Comparison of ENCODE assay signal across 27 mouse cellular contexts in genomic region chr4:136439106-136439505, GRCm38 (mm10). TPM values are rescaled to one million over a fixed set of nuclear protein-coding genes. Genes with fewer than 3 reads are reported as not detected.
A peak's percentile ranks its signal among the peaks of the same experiment; 100 is the strongest.
DNase-seq lines count a peak whose midpoint lies in the region; ATAC-seq and TF ChIP-seq lines count a peak whose summit lies in the region.
"Had no signal": no experiment of that assay in that cellular context is flagged by ENCODE, and none has a peak within 500 bp of the region (broad histone marks: within the 10 kb centered on the region; RNA-seq: fewer than 3 reads in every experiment).

No protein-coding gene starts in this region.

- peaks cover 16% of the 10 kb centered on the region for H3K4me1 ChIP-seq in kidney, embryonic 15.5 days
- H3K4me1 ChIP-seq in kidney, embryonic 14.5 days (ENCODE audit: control insufficient read depth, insufficient read depth, low read length) = no peaks in the 10 kb centered on the region
- H3K4me1 ChIP-seq in heart, adult 2 months (ENCODE audit: control insufficient read depth, insufficient read depth, low read length) = no peaks in the 10 kb centered on the region
- H3K4me1 ChIP-seq: embryonic facial prominence, embryonic 13.5 days; forebrain, embryonic 12.5 days; hindbrain, embryonic 12.5 days had no signal

- no peaks in the 10 kb centered on the region for H3K79me2 ChIP-seq in heart, adult 2 months (replicated peaks; ENCODE audit: control insufficient read depth, insufficient read depth, low read length)

- H3K27me3 ChIP-seq in kidney, embryonic 15.5 days = no peaks in the 10 kb centered on the region
- no peaks in the 10 kb centered on the region for H3K27me3 ChIP-seq in kidney, embryonic 14.5 days (ENCODE audit: control insufficient read depth, insufficient read depth, low read length)
- no peaks in the 10 kb centered on the region for H3K27me3 ChIP-seq in heart, adult 2 months (ENCODE audit: control insufficient read depth, insufficient read depth, low read length)
- H3K27me3 ChIP-seq: embryonic facial prominence, embryonic 13.5 days; forebrain, embryonic 12.5 days; hindbrain, embryonic 12.5 days; Patski had no signal

- H3K36me3 ChIP-seq in kidney, embryonic 15.5 days = no peaks in the 10 kb centered on the region
- no peaks in the 10 kb centered on the region for H3K36me3 ChIP-seq in kidney, embryonic 14.5 days (ENCODE audit: control insufficient read depth, insufficient read depth, low read length)
- no peaks in the 10 kb centered on the region for H3K36me3 ChIP-seq in heart, adult 2 months (ENCODE audit: control insufficient read depth, insufficient read depth, low read length)
- H3K36me3 ChIP-seq: embryonic facial prominence, embryonic 13.5 days; forebrain, embryonic 12.5 days; heart, embryonic 10.5 days; hindbrain, embryonic 12.5 days had no signal

- no peaks in the 10 kb centered on the region for H3K9me3 ChIP-seq in kidney, embryonic 15.5 days (replicated peaks)
- H3K9me3 ChIP-seq in kidney, embryonic 14.5 days (ENCODE audit: control insufficient read depth, low read length) = no peaks in the 10 kb centered on the region
- H3K9me3 ChIP-seq: embryonic facial prominence, embryonic 13.5 days; forebrain, embryonic 12.5 days; heart, embryonic 10.5 days; hindbrain, embryonic 12.5 days had no signal

- no peak overlapping the region for H3K4me3 ChIP-seq in kidney, embryonic 15.5 days (replicated peaks)
- no peak overlapping the region for H3K4me3 ChIP-seq in kidney, embryonic 14.5 days (ENCODE audit: low read length)
- H3K4me3 ChIP-seq in heart, adult 2 months = no peak overlapping the region
- H3K4me3 ChIP-seq: embryonic facial prominence, embryonic 13.5 days; erythroblast, embryonic 14.5 days; forebrain, embryonic 12.5 days; heart, embryonic 10.5 days; hindbrain, embryonic 12.5 days had no signal

- no peak overlapping the region for H3K9ac ChIP-seq in kidney, embryonic 15.5 days
- no peak overlapping the region for H3K9ac ChIP-seq in kidney, embryonic 14.5 days (ENCODE audit: low read depth, low read length)
- H3K9ac ChIP-seq in heart, adult 2 months (ENCODE audit: low read depth, low read length) = no peak overlapping the region
- H3K9ac ChIP-seq: embryonic facial prominence, embryonic 13.5 days; forebrain, embryonic 12.5 days; hindbrain, embryonic 12.5 days had no signal

- peak overlapping the region; percentile 27; the same call in 1 of the 2 replicates for H3K27ac ChIP-seq in kidney, embryonic 15.5 days
- H3K27ac ChIP-seq in kidney, embryonic 14.5 days (ENCODE audit: low read depth, low read length) = no peak overlapping the region
- no peak overlapping the region for H3K27ac ChIP-seq in heart, adult 2 months
- H3K27ac ChIP-seq: forebrain, embryonic 12.5 days; hindbrain, embryonic 12.5 days had no signal

- DNase-seq in 3T3-L1 (ENCODE audit: low read depth, low spot score) = peak; percentile 42
- DNase-seq in gonadal fat pad, adult 2 months (ENCODE audit: low read depth) = peak; percentile 92
- DNase-seq in large intestine, adult 2 months (ENCODE audit: low read depth, low spot score) = peak; percentile 86
- no peak for DNase-seq in heart, adult 2 months
- DNase-seq in heart, adult 11 months = no peak
- DNase-seq: adrenal gland, postnatal 14 days; cerebellum, adult 11-12 months; cerebellum, adult 9-10 months; cerebellum, postnatal 25 days; gastrocnemius, postnatal 14 days; heart, postnatal 10 days; heart, postnatal 4 days had no signal

- intact Hi-C loops in heart, adult 2 months (cut with DNase I) = no loop called here

- no peak for ATAC-seq in kidney, embryonic 15.5 days (replicated peaks; ENCODE audit: low FRiP score)
- ATAC-seq in kidney, embryonic 14.5 days (ENCODE audit: low FRiP score, low TSS enrichment) = no peak
- ATAC-seq: activated CD4-positive, CD25-positive, alpha-beta regulatory T cell, adult 4 months; forebrain, embryonic 16.5 days; hindbrain, embryonic 16.5 days; Patski had no signal

- TF ChIP-seq EP300 in heart, adult 2 months (IDR thresholded peaks at IDR 0.05; ENCODE audit: insufficient read depth, low read depth, low read length) = no peak

- no peak overlapping the region for H3K4me2 ChIP-seq in kidney, embryonic 15.5 days
- H3K4me2 ChIP-seq in kidney, embryonic 14.5 days (replicated peaks; ENCODE audit: low read depth, low read length) = no peak overlapping the region
- H3K4me2 ChIP-seq: embryonic facial prominence, embryonic 13.5 days; forebrain, embryonic 12.5 days; hindbrain, embryonic 12.5 days had no signal

- TF ChIP-seq CTCF in heart, adult 2 months (IDR thresholded peaks at IDR 0.05) = no peak

- 35% methylated on average over 4 of the region's 4 CpGs for WGBS in kidney, embryonic 15.5 days
- WGBS in kidney, embryonic 14.5 days = 42% methylated on average over 4 of the region's 4 CpGs
- WGBS in large intestine, adult 2 months = 28% methylated on average over 4 of the region's 4 CpGs
- 69% methylated on average over 4 of the region's 4 CpGs for WGBS in heart, adult 2 months

- no peak for TF ChIP-seq POLR2A in heart, adult 2 months (IDR thresholded peaks at IDR 0.05; ENCODE audit: insufficient read depth, low read depth, low read length)

RNA-seq across cellular contexts. Expression of gene Htr1d, which starts 15.8 kb away (rescaled TPM):
- polyA plus RNA-seq in kidney, embryonic 15.5 days (2015; fragmentation: Nextera tagmentation; extraction: Ambion mirVana) = 0.21 and 0.44 TPM in 2 replicates
- polyA plus RNA-seq in kidney, embryonic 14.5 days (2014; fragmentation: Nextera tagmentation; extraction: Ambion mirVana) = 0.47 and 0.60 TPM in 2 replicates
- polyA plus RNA-seq in gonadal fat pad, adult 2 months (2012; rRNA removed) = 0.32 and 0.41 TPM in 2 replicates
- polyA plus RNA-seq in large intestine, adult 2 months (2012; rRNA removed) = 0.05 and 0.16 TPM in 2 replicates
- total RNA-seq in heart, adult 2 months (2021) = not detected
- 0.04 and 0.09 TPM in 2 replicates for polyA plus RNA-seq in heart, adult 2 months (2012; rRNA removed)
- total RNA-seq: adrenal gland, postnatal 14 days; CH12.LX; gastrocnemius, adult 18-20 months; gastrocnemius, postnatal 14 days; granulocyte monocyte progenitor cell, adult 5-6 weeks; heart, postnatal 10 days; heart, postnatal 4 days had no signal
- polyA plus RNA-seq: erythroblast, embryonic 14.5 days; heart, embryonic 14.5 days had no signal

RNA-seq across cellular contexts. Expression of gene 6030445D17Rik, which starts 22.9 kb away (rescaled TPM):
- 0.40 and 0.57 TPM in 2 replicates for polyA plus RNA-seq in kidney, embryonic 15.5 days (2015; fragmentation: Nextera tagmentation; extraction: Ambion mirVana)
- 0.16 and 0.54 TPM in 2 replicates for polyA plus RNA-seq in kidney, embryonic 14.5 days (2014; fragmentation: Nextera tagmentation; extraction: Ambion mirVana)
- 0.43 and 0.46 TPM in 2 replicates for polyA plus RNA-seq in gonadal fat pad, adult 2 months (2012; rRNA removed)
- 0.46 and 0.82 TPM in 2 replicates for polyA plus RNA-seq in large intestine, adult 2 months (2012; rRNA removed)
- under 1 TPM; 0.31 to 0.45 TPM for total RNA-seq in heart, adult 2 months (2021)
- 0.27 and 0.56 TPM in 2 replicates for polyA plus RNA-seq in heart, adult 2 months (2012; rRNA removed)
- total RNA-seq: CH12.LX; granulocyte monocyte progenitor cell, adult 5-6 weeks had no signal
- polyA plus RNA-seq: activated CD4-positive, CD25-positive, alpha-beta regulatory T cell, adult 4 months; erythroblast, embryonic 14.5 days; forebrain, embryonic 12.5 days had no signal

RNA-seq across cellular contexts. Expression of gene Luzp1, which starts 30.5 kb away (rescaled TPM):
- polyA plus RNA-seq in kidney, embryonic 15.5 days (2015; fragmentation: Nextera tagmentation; extraction: Ambion mirVana) = 134 and 146 TPM in 2 replicates
- polyA plus RNA-seq in kidney, embryonic 14.5 days (2014; fragmentation: Nextera tagmentation; extraction: Ambion mirVana) = 140 and 144 TPM in 2 replicates
- polyA plus RNA-seq in gonadal fat pad, adult 2 months (2012; rRNA removed) = 11.1 and 14.9 TPM in 2 replicates
- 18.1 and 27.4 TPM in 2 replicates for polyA plus RNA-seq in large intestine, adult 2 months (2012; rRNA removed)
- total RNA-seq in heart, adult 2 months (2021) = 10 to 100 TPM; 36.5 to 37.8 TPM
- polyA plus RNA-seq in heart, adult 2 months (2012; rRNA removed) = 11.0 and 21.4 TPM in 2 replicates

Comparison
In these comparisons a context has a peak if more than half of its experiments do, and no peak if none do; other contexts are left out.
1. DNase-seq: peak in 3T3-L1 (single experiment), gonadal fat pad, adult 2 months (single experiment) and large intestine, adult 2 months (single experiment); none in heart, adult 2 months (0 of 2) and heart, adult 11 months (single experiment).